Mouse (Mus musculus) ES-E14 (cell line): ENCODE data around the gene Gal3st2c. TPM values are rescaled to one million over a fixed set of nuclear protein-coding genes. Genes with fewer than 3 reads are reported as not detected.
"Not testable (repeated sequence)": the region's sequence is repeated elsewhere in the genome, so short reads cannot be mapped to it uniquely, and the experiment has no call there.

Experiments
- DNase-seq: peaks from one replicate; pipeline ENCODE4 v3.0.0-alpha.2; 2013; ENCODE audit warnings: low read depth, low spot score
- H3K27ac ChIP-seq: 2 replicates; pipeline ENCODE4 v1.5.1; 2012; ENCODE audit warnings: low read depth, mild to moderate bottlenecking, low read length, moderate library complexity, mixed read lengths; ENCODE audit not compliant: poor library complexity, insufficient read depth, severe bottlenecking
- H3K36me3 ChIP-seq: 2 replicates; pipeline ENCODE4 v1.6.1; 2012; ENCODE audit warnings: mild to moderate bottlenecking, low read length, moderate library complexity, mixed read lengths; ENCODE audit not compliant: control insufficient read depth, poor library complexity, insufficient read depth, severe bottlenecking
- H3K4me1 ChIP-seq, 2 experiments: fragments of 150-350 bp in 1 of 2; sonication (generic) in 1 of 2; 2 replicates each; pipeline ENCODE4 v1.6.1; 2012; ENCODE audit warnings: low read length in 2 of 2, mild to moderate bottlenecking in 1 of 2, mixed read lengths in 1 of 2; ENCODE audit not compliant: control insufficient read depth in 2 of 2, insufficient read depth in 2 of 2, poor library complexity in 1 of 2
- H3K4me3 ChIP-seq, 2 experiments: fragments of 150-350 bp in 1 of 2; sonication (generic) in 1 of 2; 2 replicates each; pipeline ENCODE4 v1.5.1; 2012; ENCODE audit warnings: low read length in 2 of 2, low read depth in 1 of 2, mild to moderate bottlenecking in 1 of 2, mixed read lengths in 1 of 2; ENCODE audit not compliant: insufficient read depth in 1 of 2, poor library complexity in 1 of 2, severe bottlenecking in 1 of 2
- H3K9ac ChIP-seq: 2 replicates; pipeline ENCODE4 v1.6.1; 2012; ENCODE audit warnings: low read depth, mild to moderate bottlenecking, low read length, mixed read lengths; ENCODE audit not compliant: poor library complexity, insufficient read depth, severe bottlenecking
- H3K9me3 ChIP-seq: fragments of 150-350 bp; sonication (generic); 2 replicates; pipeline ENCODE4 v1.6.1; 2012; ENCODE audit warnings: low read depth, mild to moderate bottlenecking, low read length; ENCODE audit not compliant: control insufficient read depth, insufficient read depth
- CHD2 ChIP-seq: IDR thresholded peaks from 2 replicates; pipeline ENCODE4 v1.6.1; 2014; ENCODE audit warnings: mild to moderate bottlenecking, low read depth, low read length, inconsistent platforms
- HCFC1 ChIP-seq: IDR thresholded peaks from 2 replicates; pipeline ENCODE4 v1.6.1; 2012; ENCODE audit warnings: low read length, inconsistent platforms, borderline replicate concordance; ENCODE audit not compliant: insufficient read depth
- MAFK ChIP-seq: IDR thresholded peaks from 2 replicates; pipeline ENCODE4 v1.6.1; 2014; ENCODE audit warnings: mild to moderate bottlenecking, low read depth, low read length, inconsistent platforms; ENCODE audit not compliant: insufficient read depth
- ZC3H11A ChIP-seq: IDR thresholded peaks from 2 replicates; pipeline ENCODE4 v1.6.1; 2012; ENCODE audit warnings: low read depth, mild to moderate bottlenecking, inconsistent platforms, low read length, borderline replicate concordance
- ZNF384 ChIP-seq: IDR thresholded peaks from 2 replicates; pipeline ENCODE4 v1.6.1; 2012; ENCODE audit warnings: low read depth, low read length, inconsistent platforms
- in situ Hi-C, 2 experiments: fragments of 600-800 bp; cut with MboI; formaldehyde crosslinking; loops; one replicate each; pipeline ENCODE4 v1.15.1; 2025; ENCODE audit warnings: low sequenced_read_pairs in 2 of 2, inconsistent platforms in 1 of 2; ENCODE audit not compliant: unreplicated experiment in 2 of 2
- total RNA-seq: library from RNA; depleted of rRNA; stranded (reverse); fragments of 300-350 nt; gene quantifications from 2 replicates; pipeline ENCODE4 v1.2.3, GENCODE M21; 2012; rRNA removed

Gene Gal3st2c
- total RNA-seq, 1 experiment: 0.04 TPM

GRCm38 (mm10) chr1:94057401-94057800, 67.1 kb downstream of the Gal3st2c start:
- Histone ChIP-seq H3K9ac (no peak overlapping the region), H3K9me3 (no peaks in the 10 kb centered on the region), H3K4me3 (no peak overlapping the region), H3K27ac (no peak overlapping the region), H3K4me1 (no peaks in the 10 kb centered on the region), H3K36me3 (no peaks in the 10 kb centered on the region)
- TF ChIP-seq ZNF384: no peak
- no peak for TF ChIP-seq MAFK
- TF ChIP-seq HCFC1: no peak
- no peak for TF ChIP-seq CHD2
- no peak for TF ChIP-seq ZC3H11A
- in situ Hi-C loops: no loop called here
- no peak for DNase-seq

- H3K9me3 ChIP-seq, H3K27ac ChIP-seq, H3K36me3 ChIP-seq, H3K9ac ChIP-seq, H3K4me1 ChIP-seq, in situ Hi-C loops, H3K4me3 ChIP-seq, DNase-seq: not testable (repeated sequence)
Observed at GRCm38 (mm10) chr1:94058281-94058680, 68.0 kb downstream of the Gal3st2c start.

Other genes starting within 250 kb of the Gal3st2c start
- gene Atg4b, start 239.0 kb upstream of the Gal3st2c start, total RNA-seq: 30.8 and 32.7 TPM in 2 replicates
- 46.2 and 53.9 TPM in 2 replicates for gene Thap4, start 235.6 kb upstream of the Gal3st2c start, total RNA-seq
- gene Dtymk, start 188.6 kb upstream of the Gal3st2c start, total RNA-seq: 304 and 331 TPM in 2 replicates
- 23.2 and 26.5 TPM in 2 replicates for gene Ing5, start 186.5 kb upstream of the Gal3st2c start, total RNA-seq
- gene D2hgdh, start 165.6 kb upstream of the Gal3st2c start, total RNA-seq: 10.9 and 11.0 TPM in 2 replicates
- not detected in 2 replicates for gene Gal3st2, start 129.2 kb upstream of the Gal3st2c start, total RNA-seq
- 0.16 TPM in 1 of 2 replicates, not detected in the other for gene Gal3st2b, start 72.2 kb upstream of the Gal3st2c start, total RNA-seq
- 0.11 TPM in 1 of 2 replicates, not detected in the other for gene Neu4, start 29.9 kb downstream of the Gal3st2c start, total RNA-seq
- 0.21 and 0.45 TPM in 2 replicates for gene Pdcd1, start 62.0 kb downstream of the Gal3st2c start, total RNA-seq